Mouse (Mus musculus): Measurements from ENCODE around the gene Akap9.
"Not testable (repeated sequence)": the region's sequence is repeated elsewhere in the genome, so short reads cannot be mapped to it uniquely, and the experiment has no call there.

Gene Akap9

GRCm38 (mm10) chr5:3969114-3969513 lies 41.3 kb downstream of the Akap9 start:
- no peak for DNase-seq (ENCODE audit: extremely low spot score, low spot score)

- DNase-seq (ENCODE audit: extremely low spot score, low spot score), result no peak
These were observed 43.1 kb downstream of the Akap9 start for GRCm38 (mm10) chr5:3970936-3971335.

GRCm38 (mm10) chr5:3973764-3974163 lies 45.9 kb downstream of the Akap9 start:
- DNase-seq (ENCODE audit: extremely low spot score, low spot score), result no peak

GRCm38 (mm10) chr5:3974896-3975295 lies 47.0 kb downstream of the Akap9 start:
- DNase-seq (ENCODE audit: extremely low spot score, low spot score), result no peak

GRCm38 (mm10) chr5:3976111-3976510 lies 48.3 kb downstream of the Akap9 start:
- DNase-seq (ENCODE audit: extremely low spot score, low spot score), result no peak

- DNase-seq (ENCODE audit: extremely low spot score, low spot score), result no peak
These were observed 50.0 kb downstream of the Akap9 start for GRCm38 (mm10) chr5:3977904-3978303.

GRCm38 (mm10) chr5:3989608-3990007 lies 61.8 kb downstream of the Akap9 start:
- no peak for DNase-seq (ENCODE audit: extremely low spot score, low spot score)

- DNase-seq (ENCODE audit: extremely low spot score, low spot score), result no peak
These were observed 62.6 kb downstream of the Akap9 start for GRCm38 (mm10) chr5:3990499-3990898.

GRCm38 (mm10) chr5:4004531-4005469 lies 76.9 kb downstream of the Akap9 start:
- no peak for DNase-seq (ENCODE audit: extremely low spot score, low spot score)

GRCm38 (mm10) chr5:4006606-4007005 lies 78.8 kb downstream of the Akap9 start:
- no peak for DNase-seq (ENCODE audit: extremely low spot score, low spot score)

- DNase-seq (ENCODE audit: extremely low spot score, low spot score), result no peak
These were observed 80.4 kb downstream of the Akap9 start for GRCm38 (mm10) chr5:4008266-4008665.

GRCm38 (mm10) chr5:4009540-4009939 lies 81.7 kb downstream of the Akap9 start:
- no peak for DNase-seq (ENCODE audit: extremely low spot score, low spot score)

- not testable (repeated sequence) for DNase-seq (ENCODE audit: extremely low spot score, low spot score)
These were observed 89.8 kb downstream of the Akap9 start for GRCm38 (mm10) chr5:4017646-4018045.

GRCm38 (mm10) chr5:4019377-4019776 lies 91.5 kb downstream of the Akap9 start:
- DNase-seq (ENCODE audit: extremely low spot score, low spot score), result no peak

GRCm38 (mm10) chr5:4020018-4020417 lies 92.2 kb downstream of the Akap9 start:
- DNase-seq (ENCODE audit: extremely low spot score, low spot score), result no peak

GRCm38 (mm10) chr5:4023186-4023585 lies 95.3 kb downstream of the Akap9 start:
- no peak for DNase-seq (ENCODE audit: extremely low spot score, low spot score)

GRCm38 (mm10) chr5:4023742-4024681 lies 96.2 kb downstream of the Akap9 start:
- DNase-seq (ENCODE audit: extremely low spot score, low spot score), result no peak

GRCm38 (mm10) chr5:4024727-4025126 lies 96.9 kb downstream of the Akap9 start:
- no peak for DNase-seq (ENCODE audit: extremely low spot score, low spot score)

GRCm38 (mm10) chr5:4026336-4026735 lies 98.5 kb downstream of the Akap9 start:
- DNase-seq (ENCODE audit: extremely low spot score, low spot score), result not testable (repeated sequence)

- DNase-seq (ENCODE audit: extremely low spot score, low spot score), result no peak
These were observed 100.8 kb downstream of the Akap9 start for GRCm38 (mm10) chr5:4028486-4029173.

- no peak for DNase-seq (ENCODE audit: extremely low spot score, low spot score)
These were observed 104.0 kb downstream of the Akap9 start for GRCm38 (mm10) chr5:4031846-4032245.

Data from neural tube, embryonic 10.5 days (tissue).